Mouse (Mus musculus): ENCODE data around the gene Zfp524. TPM values are rescaled to one million over a fixed set of nuclear protein-coding genes. Genes with fewer than 3 reads are reported as not detected.

Zfp524 gene
- total and polyA plus RNA-seq, 2 experiments = 6.7 to 38.3 TPM

DNA sequence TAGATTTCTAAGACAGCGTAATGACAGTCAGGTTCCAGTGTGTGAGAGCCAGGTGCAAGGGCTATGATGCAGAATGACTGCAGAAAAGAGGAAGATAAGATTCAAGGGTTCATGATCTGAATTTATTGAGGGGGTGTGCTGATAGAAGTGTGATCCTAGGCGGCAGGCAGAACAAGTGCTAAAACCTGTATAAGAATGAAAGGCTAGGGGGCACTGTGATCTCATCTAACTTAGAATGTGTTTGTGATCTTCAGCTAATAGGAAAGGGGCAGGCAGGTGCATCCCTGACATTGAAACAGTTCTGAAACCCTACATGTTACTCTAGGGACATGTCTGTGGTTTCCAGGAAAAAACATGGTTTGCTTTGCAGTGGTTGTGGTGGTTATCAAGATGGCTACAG is 31.9 kb downstream of the Zfp524 start:
- no peak for TF ChIP-seq POLR2A (IDR thresholded peaks at IDR 0.05; ENCODE audit: extremely low read depth, insufficient read depth, low read length)
- no peak for TF ChIP-seq CTCF (IDR thresholded peaks at IDR 0.05; ENCODE audit: low read depth, low read length)
- no peak overlapping the region for H3K4me3 ChIP-seq (ENCODE audit: insufficient read depth, low read depth, low read length)
- WGBS = 76% methylated on average over 2 of the region's 2 CpGs
- no peaks in the 10 kb centered on the region for H3K27me3 ChIP-seq (ENCODE audit: control insufficient read depth, insufficient read depth, low read length)
- no peak for DNase-seq (ENCODE audit: extremely low read depth, low read depth, low spot score)
- no peak overlapping the region for H3K9ac ChIP-seq (ENCODE audit: low read depth, low read length)
- no peaks in the 10 kb centered on the region for H3K36me3 ChIP-seq (ENCODE audit: control insufficient read depth, insufficient read depth, low read length)
- no peaks in the 10 kb centered on the region for H3K4me1 ChIP-seq (ENCODE audit: control insufficient read depth, insufficient read depth, low read length)
- H3K79me2 ChIP-seq (ENCODE audit: control insufficient read depth, insufficient read depth, low read length) = no peaks in the 10 kb centered on the region
- no peak overlapping the region for H3K27ac ChIP-seq (replicated peaks; ENCODE audit: insufficient read depth, low read depth, low read length)

- H3K79me2 ChIP-seq (ENCODE audit: control insufficient read depth, insufficient read depth, low read length) = no peaks in the 10 kb centered on the region
- H3K27me3 ChIP-seq (ENCODE audit: control insufficient read depth, insufficient read depth, low read length) = no peaks in the 10 kb centered on the region
- no peak overlapping the region for H3K4me3 ChIP-seq (ENCODE audit: insufficient read depth, low read depth, low read length)
- H3K36me3 ChIP-seq (ENCODE audit: control insufficient read depth, insufficient read depth, low read length) = no peaks in the 10 kb centered on the region
- DNase-seq (ENCODE audit: extremely low read depth, low read depth, low spot score) = peak; percentile 47
- peaks cover 3% of the 10 kb centered on the region for H3K4me1 ChIP-seq (ENCODE audit: control insufficient read depth, insufficient read depth, low read length)
- no peak overlapping the region for H3K9ac ChIP-seq (ENCODE audit: low read depth, low read length)
- 7% methylated on average over 2 of the region's 2 CpGs for WGBS
- TF ChIP-seq POLR2A (IDR thresholded peaks at IDR 0.05; ENCODE audit: extremely low read depth, insufficient read depth, low read length) (no peak), CTCF (IDR thresholded peaks at IDR 0.05; ENCODE audit: low read depth, low read length) (peak; percentile 31; the same call in 1 of the 2 replicates)
- no peak overlapping the region for H3K27ac ChIP-seq (replicated peaks; ENCODE audit: insufficient read depth, low read depth, low read length)
Observed at GRCm38 (mm10) chr7:5047313-5047712, 33.1 kb downstream of the Zfp524 start.

GRCm38 (mm10) chr7:5051193-5052192 is 37.3 kb downstream of the Zfp524 start, which contains the start of gene Zfp580:
Gene Zfp580, plus strand, starts transcription at chr7:5051538.
- peak within 1 kb of the TSS; percentile 80 for H3K9ac ChIP-seq (ENCODE audit: low read depth, low read length)
- peak within 1 kb of the TSS; percentile 72 for H3K4me3 ChIP-seq (ENCODE audit: insufficient read depth, low read depth, low read length)
- TF ChIP-seq POLR2A (IDR thresholded peaks at IDR 0.05; ENCODE audit: extremely low read depth, insufficient read depth, low read length) = no peak
- no peak for TF ChIP-seq CTCF (IDR thresholded peaks at IDR 0.05; ENCODE audit: low read depth, low read length)
- no peaks in the 10 kb centered on the region for H3K36me3 ChIP-seq (ENCODE audit: control insufficient read depth, insufficient read depth, low read length)
- peak; percentile 44 for DNase-seq (ENCODE audit: extremely low read depth, low read depth, low spot score)
- peaks cover 17% of the 10 kb centered on the region for H3K27me3 ChIP-seq (ENCODE audit: control insufficient read depth, insufficient read depth, low read length)
- no peak within 1 kb of the TSS for H3K27ac ChIP-seq (replicated peaks; ENCODE audit: insufficient read depth, low read depth, low read length)
- 2% methylated on average over 65 of the region's 65 CpGs for WGBS
- peaks cover 3% of the 10 kb centered on the region for H3K4me1 ChIP-seq (ENCODE audit: control insufficient read depth, insufficient read depth, low read length)
- no peaks in the 10 kb centered on the region for H3K79me2 ChIP-seq (ENCODE audit: control insufficient read depth, insufficient read depth, low read length)

DNA sequence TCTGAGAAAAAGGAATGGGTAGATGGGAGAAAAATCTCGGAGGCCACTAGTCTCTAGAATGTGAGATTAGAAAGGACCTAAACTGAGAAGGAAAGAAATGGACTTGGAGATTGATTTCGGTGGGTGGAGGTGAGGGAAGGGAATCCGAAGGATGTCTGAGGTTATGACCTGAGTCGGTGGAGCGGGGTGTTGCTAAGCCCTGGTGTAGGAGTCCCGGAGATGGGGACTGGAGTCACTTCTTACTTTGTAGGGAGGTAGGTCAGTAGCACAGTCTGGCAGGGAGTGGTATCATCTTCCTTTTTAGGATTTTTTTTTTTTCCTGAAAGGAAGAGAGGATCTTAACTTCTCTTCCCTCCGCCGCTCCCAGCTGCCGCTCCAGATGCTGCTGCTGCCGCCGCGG is 38.2 kb downstream of the Zfp524 start:
- no peak overlapping the region for H3K27ac ChIP-seq (replicated peaks; ENCODE audit: insufficient read depth, low read depth, low read length)
- peaks cover 3% of the 10 kb centered on the region for H3K4me1 ChIP-seq (ENCODE audit: control insufficient read depth, insufficient read depth, low read length)
- H3K4me3 ChIP-seq (ENCODE audit: insufficient read depth, low read depth, low read length) = no peak overlapping the region
- WGBS = 11% methylated on average over 12 of the region's 12 CpGs
- no peak for DNase-seq (ENCODE audit: extremely low read depth, low read depth, low spot score)
- TF ChIP-seq CTCF (IDR thresholded peaks at IDR 0.05; ENCODE audit: low read depth, low read length) (no peak), POLR2A (IDR thresholded peaks at IDR 0.05; ENCODE audit: extremely low read depth, insufficient read depth, low read length) (no peak)
- peaks cover 22% of the 10 kb centered on the region for H3K27me3 ChIP-seq (ENCODE audit: control insufficient read depth, insufficient read depth, low read length)
- no peak overlapping the region for H3K9ac ChIP-seq (ENCODE audit: low read depth, low read length)
- H3K79me2 ChIP-seq (ENCODE audit: control insufficient read depth, insufficient read depth, low read length) = no peaks in the 10 kb centered on the region
- H3K36me3 ChIP-seq (ENCODE audit: control insufficient read depth, insufficient read depth, low read length) = no peaks in the 10 kb centered on the region

- Histone ChIP-seq H3K79me2 (ENCODE audit: control insufficient read depth, insufficient read depth, low read length) (no peaks in the 10 kb centered on the region), H3K4me1 (ENCODE audit: control insufficient read depth, insufficient read depth, low read length) (peaks cover 3% of the 10 kb centered on the region), H3K9ac (ENCODE audit: low read depth, low read length) (no peak overlapping the region), H3K27me3 (ENCODE audit: control insufficient read depth, insufficient read depth, low read length) (peaks cover 22% of the 10 kb centered on the region), H3K36me3 (ENCODE audit: control insufficient read depth, insufficient read depth, low read length) (no peaks in the 10 kb centered on the region), H3K4me3 (ENCODE audit: insufficient read depth, low read depth, low read length) (no peak overlapping the region; the same call in 1 of the 2 replicates), H3K27ac (replicated peaks; ENCODE audit: insufficient read depth, low read depth, low read length) (no peak overlapping the region)
- TF ChIP-seq CTCF (IDR thresholded peaks at IDR 0.05; ENCODE audit: low read depth, low read length) = no peak
- TF ChIP-seq POLR2A (IDR thresholded peaks at IDR 0.05; ENCODE audit: extremely low read depth, insufficient read depth, low read length) = no peak
- no peak for DNase-seq (ENCODE audit: extremely low read depth, low read depth, low spot score)
- 12% methylated on average over 45 of the region's 45 CpGs for WGBS
Observed at GRCm38 (mm10) chr7:5052931-5053343, 38.7 kb downstream of the Zfp524 start.
